Mouse (Mus musculus) small intestine, adult 2 months (tissue): ENCODE measurements at regions not wholly inside any gene's neighbourhood (a gene's known extent, or its start where the extent isn't known, plus 50 kb on each side); places are given as distances from the start of the nearest gene placed in this dataset.
A peak's percentile ranks its signal among the peaks of the same experiment; 100 is the strongest.
"Not testable (repeated sequence)": the region's sequence is repeated elsewhere in the genome, so short reads cannot be mapped to it uniquely, and the experiment has no call there.

ENCODE experiments used
- H3K27ac ChIP-seq: fragments of 200-500 bp; 2 replicates; pipeline ENCODE4 v1.5.1; 2012; ENCODE audit warnings: low read depth, low read length, control low read depth, inconsistent platforms; ENCODE audit not compliant: insufficient read depth
- H3K27me3 ChIP-seq: fragments of 200-500 bp; 2 replicates; pipeline ENCODE4 v1.6.1; 2012; ENCODE audit warnings: mild to moderate bottlenecking, moderate library complexity, low read length, inconsistent platforms; ENCODE audit not compliant: control insufficient read depth, insufficient read depth
- H3K36me3 ChIP-seq: fragments of 200-500 bp; 2 replicates; pipeline ENCODE4 v1.6.1; 2012; ENCODE audit warnings: mild to moderate bottlenecking, low read length, control low read depth, inconsistent platforms; ENCODE audit not compliant: control insufficient read depth, insufficient read depth
- H3K4me1 ChIP-seq: fragments of 200-500 bp; 2 replicates; pipeline ENCODE4 v1.6.1; 2012; ENCODE audit warnings: low read length, inconsistent platforms, mixed read lengths; ENCODE audit not compliant: control insufficient read depth, insufficient read depth, insufficient read length
- H3K4me3 ChIP-seq: fragments of 200-500 bp; 2 replicates; pipeline ENCODE4 v1.5.1; 2012; ENCODE audit warnings: low read depth, mild to moderate bottlenecking, control low read depth, inconsistent platforms, low read length, moderate library complexity
- CTCF ChIP-seq: fragments of 200-500 bp; IDR thresholded peaks from 2 replicates; pipeline ENCODE4 v1.5.1; 2012; ENCODE audit warnings: low read depth, mild to moderate bottlenecking, control low read depth, inconsistent platforms, low read length, moderate library complexity, mixed read lengths; ENCODE audit not compliant: insufficient replicate concordance, insufficient read length; ENCODE audit errors: extremely low read depth
- POLR2A ChIP-seq: fragments of 200-500 bp; IDR thresholded peaks from 2 replicates; pipeline ENCODE4 v1.6.1; 2012; ENCODE audit warnings: low read depth, mild to moderate bottlenecking, control low read depth, inconsistent platforms, low read length, moderate library complexity
- WGBS: fragments of 180-500 bp; shearing (Covaris S2); methylation state at CpG from one replicate; pipeline ENCODE4 v1.1.7; 2018; 5-methylcytosine and 5-hydroxymethylcytosine counted together

DNA sequence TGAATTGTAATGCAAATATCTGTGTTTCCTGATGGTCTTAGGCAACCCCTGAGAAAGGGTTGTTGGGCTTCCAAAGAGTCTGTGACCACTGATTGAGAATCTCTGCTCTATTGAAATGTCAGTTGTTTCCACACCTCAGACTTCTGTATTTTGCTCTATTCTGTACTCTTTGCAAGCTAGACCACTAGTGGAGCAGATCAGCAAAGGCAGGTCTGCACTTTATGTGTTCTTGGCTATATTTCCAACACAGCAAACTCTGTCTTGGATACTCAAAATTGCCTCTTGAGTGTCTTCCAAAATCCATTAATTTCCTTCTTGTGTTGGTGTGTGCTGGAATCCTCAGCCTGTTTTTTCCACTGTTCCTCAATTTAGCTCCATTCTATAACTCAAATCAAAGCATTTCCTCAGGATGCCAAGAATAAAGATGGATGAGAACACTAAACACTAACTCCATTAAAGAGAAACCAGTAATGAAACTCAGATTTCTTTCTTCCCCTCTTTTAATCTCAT, 228.5 kb upstream of the Sdr16c6 start:
- Histone ChIP-seq H3K27me3 (no peaks in the 10 kb centered on the region), H3K4me3 (no peak overlapping the region), H3K36me3 (no peaks in the 10 kb centered on the region), H3K4me1 (no peaks in the 10 kb centered on the region), H3K27ac (no peak overlapping the region)
- no peak for TF ChIP-seq CTCF
- no peak for TF ChIP-seq POLR2A

DNA sequence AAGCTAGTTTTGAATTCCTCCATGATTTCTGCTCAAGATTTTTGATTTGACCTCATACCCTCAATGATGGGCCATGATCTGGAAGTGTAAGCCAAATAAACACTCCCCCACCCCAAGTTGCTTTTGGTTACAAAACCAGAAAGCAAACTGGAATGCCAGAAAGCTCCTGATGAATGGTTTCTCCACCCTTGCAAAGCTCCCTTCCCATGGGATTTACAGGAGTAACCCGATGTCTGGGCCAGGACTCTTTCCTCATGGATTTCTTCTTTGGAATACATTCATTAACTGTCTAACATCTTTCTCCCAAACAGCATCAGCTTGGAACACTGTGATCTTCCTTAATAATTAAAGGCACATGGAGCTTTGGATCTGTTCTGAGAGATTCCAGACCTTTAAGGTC, 227.3 kb upstream of the Sdr16c6 start:
- Histone ChIP-seq H3K36me3 (no peaks in the 10 kb centered on the region), H3K4me1 (0 out of 2 replicates have a peak, but pooled peaks cover 4% of the 10 kb centered on the region), H3K4me3 (no peak overlapping the region), H3K27ac (no peak overlapping the region), H3K27me3 (no peaks in the 10 kb centered on the region)
- TF ChIP-seq POLR2A, result no peak
- TF ChIP-seq CTCF, result no peak
- 87% methylated on average over 1 of the region's 1 CpGs for WGBS

DNA sequence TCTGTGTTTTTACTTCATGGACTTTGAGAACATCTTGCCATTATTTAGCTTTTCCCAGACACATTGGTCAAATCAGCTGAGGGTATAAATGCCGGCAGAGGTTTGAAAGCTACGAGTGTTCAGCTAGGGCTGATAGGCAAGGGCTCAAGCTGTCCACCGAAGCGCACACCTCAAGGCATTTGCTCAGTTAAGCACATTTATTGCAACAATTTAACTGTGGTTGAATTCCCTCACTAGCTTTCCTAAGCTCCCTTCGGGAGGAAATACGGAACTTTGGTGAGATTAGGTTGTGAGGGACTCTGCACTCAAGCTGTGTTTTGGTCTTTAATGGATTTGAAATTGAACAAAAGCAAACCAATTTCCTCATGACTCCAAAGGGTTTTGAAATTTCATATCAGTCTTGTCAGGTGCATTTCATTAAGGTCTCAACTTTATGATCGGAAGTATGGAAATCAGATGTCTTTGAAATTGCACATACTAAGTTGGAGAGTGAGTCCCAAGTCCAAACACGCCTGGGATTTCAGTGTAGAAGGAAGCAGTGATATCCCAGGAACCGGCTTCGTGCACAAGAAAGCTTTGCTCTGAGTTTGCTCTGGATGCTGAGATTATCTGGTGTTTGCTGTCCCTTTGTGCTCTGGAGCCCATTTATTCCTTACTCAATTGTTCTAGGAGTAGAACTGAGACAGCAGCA, 223.0 kb upstream of the Sdr16c6 start:
- WGBS, result 26% methylated on average over 10 of the region's 10 CpGs
- Histone ChIP-seq H3K27ac (no peak overlapping the region; the same call in 1 of the 2 replicates), H3K4me3 (no peak overlapping the region), H3K36me3 (no peaks in the 10 kb centered on the region), H3K27me3 (no peaks in the 10 kb centered on the region), H3K4me1 (0 out of 2 replicates have a peak, but pooled peaks cover 4% of the 10 kb centered on the region)
- TF ChIP-seq POLR2A (no peak), CTCF (no peak)

DNA sequence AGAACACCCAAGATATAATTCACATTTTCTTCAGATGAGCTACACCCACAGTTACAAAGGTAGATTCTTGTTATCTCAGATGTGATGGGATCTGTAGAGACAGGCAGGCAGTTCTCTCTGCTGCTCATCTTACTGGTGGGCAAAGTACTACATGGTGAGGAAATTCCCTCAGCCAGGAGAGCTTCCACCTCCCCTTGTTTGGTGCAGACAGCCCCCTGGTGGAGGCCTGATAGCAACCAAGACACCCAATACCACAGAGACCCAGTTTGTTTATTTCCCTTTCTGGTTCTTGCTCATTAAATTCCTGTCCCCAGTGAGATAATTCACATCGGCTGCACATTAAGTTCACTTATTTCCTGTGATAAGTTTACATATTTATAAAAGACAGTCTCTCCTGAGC, 222.3 kb upstream of the Sdr16c6 start:
- TF ChIP-seq CTCF (peak; percentile 47; the same call in 1 of the 2 replicates), POLR2A (no peak)
- Histone ChIP-seq H3K4me3 (no peak overlapping the region), H3K27me3 (no peaks in the 10 kb centered on the region), H3K36me3 (no peaks in the 10 kb centered on the region), H3K27ac (no peak overlapping the region), H3K4me1 (0 out of 2 replicates have a peak, but pooled peaks cover 4% of the 10 kb centered on the region)
- 27% methylated on average over 1 of the region's 1 CpGs for WGBS

DNA sequence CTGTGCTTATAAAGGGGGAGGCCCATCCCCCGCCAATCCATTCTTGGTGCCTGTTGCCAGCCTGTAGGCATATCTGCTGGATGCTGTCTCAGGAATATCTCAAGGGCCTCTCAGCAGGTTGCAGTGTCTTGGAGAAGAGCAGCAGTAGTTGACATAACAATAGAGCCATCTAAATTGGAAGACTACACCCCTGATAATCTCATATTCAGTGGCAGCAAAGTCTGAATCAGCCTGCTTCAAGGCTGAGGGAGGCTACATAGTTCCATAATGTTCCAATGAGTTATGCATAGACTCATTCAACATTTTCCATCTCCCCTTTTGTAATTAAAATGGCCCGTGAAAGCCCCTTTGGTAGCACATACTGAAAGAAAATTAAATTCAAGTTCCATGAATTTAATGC, 172.3 kb upstream of the Sdr16c6 start:
- no peak for TF ChIP-seq POLR2A
- H3K36me3 ChIP-seq, result no peaks in the 10 kb centered on the region
- H3K27me3 ChIP-seq, result no peaks in the 10 kb centered on the region
- no peaks in the 10 kb centered on the region for H3K4me1 ChIP-seq
- 91% methylated on average over 2 of the region's 2 CpGs for WGBS
- no peak overlapping the region for H3K27ac ChIP-seq
- no peak overlapping the region for H3K4me3 ChIP-seq

DNA sequence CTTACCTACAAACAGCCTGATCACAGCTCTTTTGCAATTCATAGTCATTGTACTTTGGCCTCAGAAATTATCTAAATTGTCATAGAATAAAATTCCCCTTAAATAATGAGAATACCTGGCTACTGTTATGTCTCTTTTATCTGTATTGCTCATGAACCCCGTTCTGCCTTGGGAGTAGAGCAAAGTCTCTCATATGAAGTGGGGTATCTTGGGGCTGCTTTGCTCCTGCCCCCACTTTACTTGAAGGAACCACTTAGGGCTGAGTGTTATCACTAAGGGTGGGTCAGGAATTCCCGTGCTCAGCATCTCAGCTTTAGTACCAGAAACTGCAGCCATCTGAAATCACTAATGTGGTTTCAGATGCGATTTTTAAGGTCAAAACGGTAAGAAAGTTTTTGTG, 170.3 kb upstream of the Sdr16c6 start:
- Histone ChIP-seq H3K27me3 (no peaks in the 10 kb centered on the region), H3K4me3 (no peak overlapping the region), H3K4me1 (no peaks in the 10 kb centered on the region), H3K27ac (no peak overlapping the region), H3K36me3 (no peaks in the 10 kb centered on the region)
- no peak for TF ChIP-seq POLR2A
- no peak for TF ChIP-seq CTCF
- 30% methylated on average over 4 of the region's 4 CpGs for WGBS

DNA sequence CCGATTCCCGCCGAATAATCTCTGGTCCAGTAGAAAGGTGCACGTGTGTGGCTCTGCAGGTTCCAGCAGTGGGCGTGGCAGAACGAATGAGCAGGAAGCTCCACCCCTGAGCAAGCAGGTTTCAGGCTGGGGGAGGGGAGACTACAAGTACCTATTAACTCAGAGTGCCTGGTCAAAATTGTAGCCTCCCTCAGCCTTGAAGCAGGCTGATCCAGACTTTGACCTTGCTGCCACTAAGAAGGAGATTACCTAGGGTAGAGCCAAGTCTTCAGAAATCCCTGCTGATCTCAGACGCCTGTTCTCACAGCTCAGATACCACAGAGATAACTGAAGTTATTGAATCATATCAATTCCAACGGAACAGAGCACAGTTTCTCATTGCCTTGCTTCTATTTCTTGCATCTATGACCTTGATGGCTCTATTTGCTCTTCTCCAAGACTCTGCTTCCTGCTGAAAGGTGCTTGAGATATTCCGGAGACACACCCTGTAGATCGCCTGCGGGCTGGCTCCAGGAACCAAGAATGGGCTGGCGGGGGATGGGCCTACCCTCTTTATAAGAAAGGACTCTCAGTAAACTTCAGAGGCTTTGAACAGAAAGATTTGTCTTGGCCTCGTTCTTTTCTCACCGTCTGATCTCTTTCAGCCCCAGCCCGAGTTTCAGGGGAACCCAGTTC, 165.1 kb upstream of the Sdr16c6 start:
- not testable (repeated sequence) for H3K27me3 ChIP-seq, H3K36me3 ChIP-seq, H3K4me3 ChIP-seq, H3K4me1 ChIP-seq
- 58% methylated on average over 15 of the region's 15 CpGs for WGBS
- peak overlapping the region; percentile 35; the same call in 1 of the 2 replicates for H3K27ac ChIP-seq
